Mouse (Mus musculus) liver (tissue): ENCODE data around the gene Glrb.

Source experiments
- DNase-seq: peaks from one replicate; pipeline ENCODE4 v3.0.0-alpha.2; 2020; ENCODE audit warnings: mixed read lengths

The Glrb gene

DNA sequence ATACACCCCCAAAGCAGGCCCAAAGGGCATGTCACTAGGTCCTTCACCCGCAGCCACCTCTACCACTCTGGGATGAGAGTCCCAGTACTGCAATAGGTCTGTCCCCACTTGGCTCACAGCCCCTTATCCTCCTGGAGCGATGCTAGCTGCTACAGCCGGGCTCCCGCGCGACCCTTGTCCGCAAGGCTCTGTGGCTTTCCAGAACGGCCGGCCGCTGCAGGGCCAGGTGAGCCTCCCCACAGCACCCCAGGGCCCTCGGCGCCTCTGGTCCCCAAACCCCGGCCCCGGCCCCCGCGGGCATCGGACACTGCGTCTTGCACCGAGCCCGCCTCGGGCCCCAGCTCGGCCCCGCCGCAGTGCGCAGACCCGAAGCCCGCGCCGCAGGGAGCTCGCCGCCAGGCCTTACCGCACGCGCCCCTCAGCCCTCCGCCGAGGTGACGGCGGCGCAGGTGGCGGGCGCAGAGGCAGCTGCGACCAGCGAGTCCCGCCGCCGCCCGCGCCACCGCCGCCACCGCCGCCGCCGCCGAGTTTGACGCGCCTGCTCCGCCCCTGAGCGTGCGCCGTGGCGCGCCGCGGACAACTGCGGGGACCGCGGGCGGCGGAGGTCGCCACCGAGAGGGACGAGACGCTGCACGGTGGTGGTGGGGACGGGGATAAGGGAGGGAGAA is at the start of gene Glrb:
Gene Glrb (minus strand): TSS at position 550 of the 668 bp plus-strand sequence.
- DNase-seq: peak; percentile 15

DNA sequence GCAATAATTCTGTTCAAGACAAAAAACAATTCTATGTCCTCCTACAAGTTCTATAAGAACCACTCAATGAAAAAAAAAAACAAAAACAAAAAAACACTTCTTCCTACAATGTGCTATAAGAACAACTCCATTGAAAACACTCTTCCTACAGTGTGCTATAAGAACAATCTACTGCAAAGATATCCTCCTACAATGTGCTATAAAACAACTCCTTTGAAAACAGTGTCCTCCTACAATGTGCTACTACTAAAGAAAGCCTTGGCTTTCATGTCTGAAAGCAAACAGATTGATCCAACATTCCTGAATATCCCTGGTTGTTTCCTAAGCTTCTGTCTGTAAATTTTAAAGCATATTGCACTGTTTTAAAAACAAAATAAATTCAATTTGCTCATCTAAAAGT is 46.5 kb upstream of the Glrb start:
- DNase-seq: no peak

GRCm38 (mm10) chr3:80958591-80958990 is 45.1 kb upstream of the Glrb start:
- peak; percentile 12 for DNase-seq

- DNase-seq: no peak
Observed at GRCm38 (mm10) chr3:80913779-80914284, 372 bp upstream of the Glrb start.

GRCm38 (mm10) chr3:80894745-80895480 is 18.5 kb downstream of the Glrb start:
- no peak for DNase-seq

- no peak for DNase-seq
Observed at GRCm38 (mm10) chr3:80894328-80894727, 19.1 kb downstream of the Glrb start.

- no peak for DNase-seq
Observed at GRCm38 (mm10) chr3:80893055-80893690, 20.3 kb downstream of the Glrb start.

GRCm38 (mm10) chr3:80891087-80891486 is 22.4 kb downstream of the Glrb start:
- DNase-seq: no peak

GRCm38 (mm10) chr3:80885174-80885573 is 28.3 kb downstream of the Glrb start:
- no peak for DNase-seq

DNA sequence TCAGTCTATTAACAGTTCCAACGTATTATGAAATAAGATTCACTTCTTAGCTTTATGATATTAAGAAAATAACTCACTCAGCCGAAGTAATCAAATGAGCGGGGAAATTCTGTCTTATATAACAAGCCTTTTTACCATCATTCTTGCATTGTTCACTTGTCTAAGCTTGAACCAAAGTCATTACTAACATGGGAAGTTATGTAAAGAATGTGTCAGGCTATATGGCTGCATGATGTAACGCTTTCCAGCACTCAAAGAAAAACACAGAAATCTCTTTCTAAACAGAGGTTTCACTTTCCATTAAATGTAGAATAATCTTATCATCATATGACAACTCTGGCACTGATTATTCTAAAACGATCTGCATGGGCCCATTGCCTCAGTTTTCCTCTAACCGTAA is 29.9 kb downstream of the Glrb start:
- no peak for DNase-seq

DNA sequence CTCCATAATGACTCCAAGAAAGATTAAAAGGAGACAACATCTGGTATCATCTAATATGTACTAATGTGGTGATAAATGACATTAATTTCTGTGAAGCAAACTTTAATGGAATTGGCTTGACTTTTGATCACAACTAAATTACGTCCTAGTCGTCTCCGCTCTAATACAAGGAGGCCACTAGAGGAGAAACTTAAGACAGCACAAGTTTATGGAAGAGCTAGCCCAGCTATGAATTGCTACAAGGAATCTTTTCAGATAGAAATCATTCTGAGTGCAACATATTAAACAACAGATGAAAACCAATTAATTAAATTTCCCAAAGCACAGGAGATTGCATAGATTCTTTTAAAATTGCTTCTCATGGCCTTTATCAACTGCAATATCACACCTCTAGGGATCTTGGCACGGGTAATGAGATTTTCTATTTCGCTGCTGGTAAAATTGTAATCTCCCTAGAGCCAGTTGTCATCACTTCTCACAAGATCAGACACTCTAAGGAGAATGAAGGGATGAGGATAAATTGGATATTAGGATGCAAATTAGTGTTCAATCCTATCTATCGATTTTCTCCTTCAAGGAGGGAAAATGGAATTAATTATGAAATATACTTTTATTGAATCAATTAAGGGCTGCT is 32.7 kb downstream of the Glrb start:
- DNase-seq: no peak

- DNase-seq: no peak
Observed at GRCm38 (mm10) chr3:80878571-80878970, 34.9 kb downstream of the Glrb start.

GRCm38 (mm10) chr3:80874690-80875353 is 38.6 kb downstream of the Glrb start:
- no peak for DNase-seq

- DNase-seq: no peak
Observed at GRCm38 (mm10) chr3:80874081-80874480, 39.4 kb downstream of the Glrb start.

DNA sequence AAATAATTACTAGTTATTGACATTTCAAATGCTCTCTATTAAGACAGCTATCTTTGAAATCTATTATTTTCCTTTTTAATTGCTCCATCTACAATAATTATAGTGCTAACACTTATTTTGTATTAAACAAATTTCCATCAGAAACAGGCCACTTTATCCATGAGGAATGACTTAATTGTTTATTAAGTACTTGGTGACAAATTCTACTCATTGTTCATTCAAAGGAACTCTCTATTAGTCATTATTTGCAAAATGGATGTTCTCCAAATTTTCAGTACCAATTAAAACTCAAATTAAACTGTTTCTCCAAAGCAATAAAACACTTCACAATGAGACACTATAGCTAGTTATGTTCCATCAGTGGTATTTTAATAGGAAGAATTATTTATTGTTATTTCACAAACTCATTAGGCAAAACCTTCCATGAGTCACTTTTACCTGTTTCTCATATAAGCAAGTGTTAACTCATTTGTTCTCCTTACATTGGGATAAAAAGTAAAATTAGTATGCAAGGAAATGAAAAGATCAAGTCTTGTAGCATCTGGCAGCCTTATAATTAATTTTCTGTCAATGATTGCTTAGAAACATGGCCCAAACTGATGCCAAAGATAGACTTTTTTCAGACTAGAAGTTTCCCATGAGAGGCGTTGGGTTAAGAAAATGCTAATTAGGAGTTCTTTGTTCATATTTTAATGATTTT is 41.8 kb downstream of the Glrb start:
- no peak for DNase-seq

GRCm38 (mm10) chr3:80867328-80867727 is 46.1 kb downstream of the Glrb start:
- no peak for DNase-seq

GRCm38 (mm10) chr3:80852912-80853507 is 60.5 kb downstream of the Glrb start:
- DNase-seq: no peak

DNA sequence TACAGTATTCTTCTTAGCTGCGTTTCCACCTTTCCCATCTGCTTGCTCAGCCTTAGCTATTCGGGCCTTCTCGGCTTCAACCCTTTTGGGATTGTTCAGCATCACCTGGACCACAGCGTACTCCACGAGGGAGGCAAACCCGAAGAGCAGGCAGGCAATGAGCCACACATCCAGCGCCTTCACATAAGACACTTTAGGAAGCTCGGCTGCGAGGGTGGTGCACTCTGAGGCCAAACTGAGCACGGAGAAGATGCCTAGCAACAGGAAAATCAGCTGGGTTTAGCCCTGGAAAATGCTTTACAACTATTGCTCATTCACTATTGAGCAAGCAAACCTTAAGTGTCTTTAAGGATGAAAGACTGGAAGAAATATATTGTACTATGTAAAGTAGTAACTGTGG is 62.5 kb downstream of the Glrb start:
- DNase-seq: no peak

DNA sequence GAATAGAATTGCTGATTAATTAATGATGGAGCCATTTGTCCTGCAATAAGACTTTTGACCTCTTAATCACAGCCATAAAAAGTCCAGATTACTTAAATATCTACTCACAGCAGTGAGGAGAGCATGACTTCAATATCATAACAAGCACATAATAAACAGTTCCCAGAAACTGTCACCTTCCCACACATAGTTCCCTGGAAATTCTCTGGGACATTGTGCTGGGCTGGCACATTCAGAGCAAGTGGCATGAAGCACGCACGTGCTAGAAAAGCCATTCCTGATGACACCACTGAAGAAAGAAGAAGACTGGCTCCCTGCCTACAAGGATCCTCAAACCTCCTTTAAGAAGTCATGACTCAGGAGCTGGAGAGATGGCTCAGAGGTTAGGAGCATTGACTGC is 67.8 kb downstream of the Glrb start:
- no peak for DNase-seq

DNA sequence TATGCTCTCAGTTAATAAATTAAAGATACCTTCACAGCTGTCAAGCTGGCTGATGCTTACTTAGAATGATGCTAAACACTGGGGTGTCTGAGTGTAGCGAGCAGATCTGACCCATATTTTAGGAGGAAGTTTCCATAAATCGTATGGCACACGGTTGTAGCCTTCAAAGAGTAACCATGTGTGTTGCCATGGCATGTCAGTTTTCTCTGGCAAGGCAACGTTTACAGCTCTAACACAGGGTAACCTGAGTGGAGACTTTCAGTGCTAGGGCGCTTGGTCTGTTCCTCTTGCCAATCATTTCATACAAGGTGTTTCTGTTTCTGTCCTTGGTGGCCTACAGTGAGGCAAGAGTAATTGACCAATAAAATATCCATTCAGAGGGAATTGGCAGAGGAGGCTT is 73.6 kb downstream of the Glrb start:
- DNase-seq: no peak

DNA sequence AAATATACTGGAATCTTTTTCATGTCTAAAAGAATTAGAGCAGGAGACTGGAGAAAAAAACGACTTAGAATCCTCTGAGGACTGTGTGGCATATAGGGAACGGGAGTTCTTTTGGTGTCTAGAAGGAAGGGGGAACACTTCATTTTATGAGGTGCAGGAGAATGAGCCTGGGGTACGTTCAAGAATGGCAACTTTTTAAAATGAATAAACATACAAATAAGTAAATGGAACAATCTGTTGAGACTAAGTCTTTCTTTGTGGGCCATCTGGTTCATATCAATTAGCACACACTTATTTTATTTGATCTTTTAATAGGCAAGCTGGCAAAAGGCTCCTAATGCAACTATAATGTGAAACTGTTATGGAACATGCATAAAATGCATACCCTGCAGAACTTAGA is 75.9 kb downstream of the Glrb start:
- no peak for DNase-seq

GRCm38 (mm10) chr3:80823975-80824374 is 89.5 kb downstream of the Glrb start:
- no peak for DNase-seq
